Mouse (Mus musculus) CH12.LX (cell line): Measurements from ENCODE around the gene Sept1. TPM values are rescaled to one million over a fixed set of nuclear protein-coding genes. Genes with fewer than 3 reads are reported as not detected.
A peak's percentile ranks its signal among the peaks of the same experiment; 100 is the strongest.

ENCODE experiments used
- DNase-seq: peaks from one replicate; pipeline ENCODE4 v3.0.0-alpha.2; 2013; ENCODE audit errors: extremely low read depth
- H3K27ac ChIP-seq: 2 replicates; pipeline ENCODE4 v1.5.1; 2012; ENCODE audit warnings: low read depth, mild to moderate bottlenecking, control low read depth, moderate library complexity; ENCODE audit not compliant: insufficient read depth
- H3K27me3 ChIP-seq: replicated peaks from 2 replicates; pipeline ENCODE3; 2012; ENCODE audit warnings: inconsistent platforms
- H3K36me3 ChIP-seq, 2 experiments: replicated peaks in 1 of 2; 2 replicates each; pipeline versions ENCODE3 to v1.6.1; 2012; ENCODE audit warnings: inconsistent platforms in 1 of 2, low read length in 1 of 2, mild to moderate bottlenecking in 1 of 2, mixed read lengths in 1 of 2, moderate library complexity in 1 of 2; ENCODE audit not compliant: control insufficient read depth in 1 of 2, insufficient read depth in 1 of 2
- H3K4me1 ChIP-seq, 2 experiments: 2 replicates each; pipeline ENCODE4 v1.6.1; 2012; ENCODE audit warnings: inconsistent platforms in 1 of 2, moderate library complexity in 1 of 2; ENCODE audit not compliant: insufficient read depth in 2 of 2, control insufficient read depth in 1 of 2
- H3K4me2 ChIP-seq: 2 replicates; pipeline ENCODE4 v1.6.1; 2012; ENCODE audit warnings: low read depth, mild to moderate bottlenecking, control low read depth; ENCODE audit not compliant: poor library complexity, insufficient read depth, severe bottlenecking
- H3K4me3 ChIP-seq, 3 experiments: fragments of 150-350 bp in 1 of 3; sonication (generic) in 1 of 3; replicated peaks in 1 of 3; 2 replicates each; pipeline versions ENCODE3 to v1.5.1; 2011 to 2012; ENCODE audit warnings: low read depth in 2 of 3, low read length in 2 of 3, mild to moderate bottlenecking in 2 of 3, moderate library complexity in 2 of 3, control low read depth in 1 of 3, improper control_type of control experiment in 1 of 3, inconsistent platforms in 1 of 3, mixed read lengths in 1 of 3; ENCODE audit not compliant: poor library complexity in 1 of 3
- H3K79me2 ChIP-seq: replicated peaks from 2 replicates; pipeline ENCODE4 v1.6.1; 2012; ENCODE audit warnings: mild to moderate bottlenecking, moderate library complexity; ENCODE audit not compliant: control insufficient read depth, poor library complexity, insufficient read depth, severe bottlenecking; ENCODE audit errors: extremely low read depth
- H3K9ac ChIP-seq: 2 replicates; pipeline ENCODE4 v1.6.1; 2012; ENCODE audit warnings: low read depth, mild to moderate bottlenecking, control low read depth, moderate library complexity; ENCODE audit not compliant: insufficient read depth
- H3K9me3 ChIP-seq: replicated peaks from 2 replicates; pipeline ENCODE3; 2012; ENCODE audit warnings: low read length, inconsistent platforms, mixed read lengths
- CHD1 ChIP-seq: IDR thresholded peaks from 2 replicates; pipeline ENCODE4 v1.6.1; 2012; ENCODE audit warnings: low read depth, low read length, improper control_type of control experiment, inconsistent platforms
- CTCF ChIP-seq, 2 experiments: IDR thresholded peaks in 1 of 2; conservative IDR thresholded peaks in 1 of 2; 2 replicates each; pipeline ENCODE4 v1.5.1; 2011 to 2012; ENCODE audit warnings: low read depth in 2 of 2, low read length in 2 of 2, improper control_type of control experiment in 1 of 2, inconsistent platforms in 1 of 2, mild to moderate bottlenecking in 1 of 2, moderate library complexity in 1 of 2
- ELF1 ChIP-seq: IDR thresholded peaks from 2 replicates; pipeline ENCODE4 v1.6.1; 2014; ENCODE audit warnings: low read depth, mild to moderate bottlenecking, inconsistent platforms, low read length, improper control_type of control experiment
- JUN ChIP-seq: IDR thresholded peaks from 2 replicates; pipeline ENCODE4 v1.6.1; 2011; ENCODE audit warnings: low read depth, mild to moderate bottlenecking, low read length, improper control_type of control experiment, moderate library complexity; ENCODE audit not compliant: insufficient read depth
- JUND ChIP-seq: conservative IDR thresholded peaks from 2 replicates; pipeline ENCODE4 v1.6.1; 2011; ENCODE audit warnings: low read depth, low read length, improper control_type of control experiment
- MAFK ChIP-seq: IDR thresholded peaks from 2 replicates; pipeline ENCODE4 v1.6.1; 2011; ENCODE audit warnings: low read length, improper control_type of control experiment; ENCODE audit not compliant: insufficient replicate concordance
- MEF2A ChIP-seq: IDR thresholded peaks from 2 replicates; pipeline ENCODE4 v1.6.1; 2014; ENCODE audit warnings: low read depth, mild to moderate bottlenecking, inconsistent platforms, low read length, improper control_type of control experiment, borderline replicate concordance
- PAX5 ChIP-seq: IDR thresholded peaks from 2 replicates; pipeline ENCODE4 v1.6.1; 2012; ENCODE audit warnings: low read length, inconsistent platforms, mixed read lengths
- RAD21 ChIP-seq: IDR thresholded peaks from 2 replicates; pipeline ENCODE4 v1.6.1; 2011; ENCODE audit warnings: low read depth, mild to moderate bottlenecking, low read length, improper control_type of control experiment, moderate library complexity
- SMC3 ChIP-seq: IDR thresholded peaks from 2 replicates; pipeline ENCODE4 v1.6.1; 2011; ENCODE audit warnings: low read depth, low read length, improper control_type of control experiment
- USF1 ChIP-seq: IDR thresholded peaks from 2 replicates; pipeline ENCODE4 v1.6.1; 2014; ENCODE audit warnings: low read depth, mild to moderate bottlenecking, inconsistent platforms, low read length, improper control_type of control experiment
- ZKSCAN1 ChIP-seq: IDR thresholded peaks from 2 replicates; pipeline ENCODE4 v1.6.1; 2012; ENCODE audit warnings: low read depth, inconsistent platforms, low read length, improper control_type of control experiment, borderline replicate concordance
- ZMIZ1 ChIP-seq: IDR thresholded peaks from 2 replicates; pipeline ENCODE4 v1.6.1; 2012; ENCODE audit warnings: low read depth, mild to moderate bottlenecking, inconsistent platforms, low read length, improper control_type of control experiment
- ZNF384 ChIP-seq: IDR thresholded peaks from 2 replicates; pipeline ENCODE4 v1.6.1; 2012; ENCODE audit warnings: low read depth, low read length, improper control_type of control experiment, inconsistent platforms
- dilution Hi-C: fragments of 300-500 bp; cut with MboI; formaldehyde crosslinking; loops from 2 replicates; pipeline ENCODE4 v1.14.3; 2020; ENCODE audit warnings: low sequenced_read_pairs; ENCODE audit not compliant: extremely low pct_unique_long_range_greater_than_20kb, extremely low pct_ligation_motif_present
- in situ Hi-C: fragments of 300-500 bp; cut with MboI; formaldehyde crosslinking; loops from 3 replicates; pipeline ENCODE4 v1.14.3; 2019; ENCODE audit warnings: low sequenced_read_pairs, low pct_ligation_motif_present, low pct_unique_long_range_greater_than_20kb, mixed read lengths
- polyA plus RNA-seq: library from polyadenylated mRNA; unstranded; fragments of >175 nt; gene quantifications from 2 replicates; pipeline ENCODE4 v1.2.1, GENCODE M21; 2012; ENCODE audit warnings: low read depth; ENCODE audit not compliant: insufficient read length
- total RNA-seq, 2 experiments: library from RNA; depleted of rRNA; stranded (reverse); fragments of 300-350 nt in 1 of 2; fragments of >200 nt in 1 of 2; gene quantifications; 2 replicates each; pipeline ENCODE4 v1.2.3; 2012 to 2014

The Sept1 gene
- total and polyA plus RNA-seq, 3 experiments = 42.7 to 171 (median 92.3) TPM

GRCm38 (mm10) chr7:127185601-127186000, 47.3 kb downstream of the Sept1 start:
- Histone ChIP-seq H3K4me2 (0 out of 2 replicates have a peak overlapping the region, but pooled peaks have one; percentile 18), H3K27me3 (no peaks in the 10 kb centered on the region), H3K79me2 (peaks cover 8% of the 10 kb centered on the region; the same call in 1 of the 2 replicates)
- no peak for DNase-seq
- in situ Hi-C loops = loop anchor here (5.0 kb wide), 2 partner anchors 48 to 493 kb away; partner anchors contain the start of gene Spn
- TF ChIP-seq MAFK = no peak
- no peak for TF ChIP-seq ZMIZ1
- TF ChIP-seq RAD21 = peak; percentile 69
- TF ChIP-seq SMC3 = peak; percentile 72
- TF ChIP-seq CHD1 = no peak
- TF ChIP-seq JUN = no peak
- peak; percentile 24 to 85; a peak in 2 of 4 replicates for TF ChIP-seq CTCF (conservative IDR thresholded peaks at IDR 0.05 in 1 of 2, IDR thresholded peaks at IDR 0.05 in 1 of 2; ENCODE audit: low read depth in 2 of 2, low read length in 2 of 2)
- TF ChIP-seq, all 38 proteins: peak for 3
- H3K4me3 ChIP-seq = no peak overlapping the region
- H3K9me3 ChIP-seq = peaks cover under 1% of the 10 kb centered on the region
- peaks cover 29 to 75% of the 10 kb centered on the region in 2 experiments for H3K36me3 ChIP-seq
- no peak overlapping the region for H3K9ac ChIP-seq
- peaks cover 34 to 81% of the 10 kb centered on the region in 2 experiments for H3K4me1 ChIP-seq
- H3K27ac ChIP-seq = peak overlapping the region; percentile 54; the same call in 1 of the 2 replicates
- dilution Hi-C loops = no loop called here

GRCm38 (mm10) chr7:127184720-127185119, 48.2 kb downstream of the Sept1 start:
- TF ChIP-seq MEF2A (peak; percentile 48; the same call in 1 of the 2 replicates), ZKSCAN1 (no peak)
- no peak overlapping the region for H3K9ac ChIP-seq
- H3K4me3 ChIP-seq = no peak overlapping the region
- peaks cover 26 to 74% of the 10 kb centered on the region in 2 experiments for H3K4me1 ChIP-seq
- dilution Hi-C loops (no loop called here), in situ Hi-C loops (loop anchor here (5.0 kb wide), 2 partner anchors 47 to 492 kb away; partner anchors contain the start of gene Spn)
- H3K27ac ChIP-seq = peak overlapping the region; percentile 72
- no peaks in the 10 kb centered on the region for H3K79me2 ChIP-seq
- H3K36me3 ChIP-seq = peaks cover 34 to 75% of the 10 kb centered on the region in 2 experiments
- no peaks in the 10 kb centered on the region for H3K27me3 ChIP-seq
- H3K9me3 ChIP-seq = peaks cover 6% of the 10 kb centered on the region
- no peak for DNase-seq
- peak overlapping the region; percentile 18; the same call in 1 of the 2 replicates for H3K4me2 ChIP-seq

- in situ Hi-C loops = no loop called here
- Histone ChIP-seq H3K27ac (no peak overlapping the region), H3K9me3 (peaks cover 11% of the 10 kb centered on the region)
- TF ChIP-seq SMC3 (peak; percentile 50), JUND (no peak), ZNF384 (no peak), ELF1 (no peak), RAD21 (peak; percentile 20), CTCF (conservative IDR thresholded peaks at IDR 0.05 in 1 of 2, IDR thresholded peaks at IDR 0.05 in 1 of 2; ENCODE audit: low read depth in 2 of 2, low read length in 2 of 2) (peak in 1 of 2 experiments; percentile 56; a peak in 2 of 4 replicates), USF1 (no peak), MEF2A (no peak), PAX5 (no peak)
- TF ChIP-seq, all 38 proteins: peak for 3
- no peaks in the 10 kb centered on the region; the same call in 1 of the 2 replicates for H3K79me2 ChIP-seq
- H3K27me3 ChIP-seq = no peaks in the 10 kb centered on the region
- dilution Hi-C loops = no loop called here
- no peak overlapping the region for H3K4me2 ChIP-seq
- peaks cover 34 to 79% of the 10 kb centered on the region in 2 experiments for H3K36me3 ChIP-seq
- H3K4me3 ChIP-seq = no peak overlapping the region
- H3K9ac ChIP-seq = no peak overlapping the region
- no peak for DNase-seq
- H3K4me1 ChIP-seq = peaks cover 21 to 65% of the 10 kb centered on the region in 2 experiments
Measured at GRCm38 (mm10) chr7:127183828-127184227, 49.1 kb downstream of the Sept1 start.
